Mouse (Mus musculus): ENCODE results near the gene Cdkal1.

Gene Cdkal1

DNA sequence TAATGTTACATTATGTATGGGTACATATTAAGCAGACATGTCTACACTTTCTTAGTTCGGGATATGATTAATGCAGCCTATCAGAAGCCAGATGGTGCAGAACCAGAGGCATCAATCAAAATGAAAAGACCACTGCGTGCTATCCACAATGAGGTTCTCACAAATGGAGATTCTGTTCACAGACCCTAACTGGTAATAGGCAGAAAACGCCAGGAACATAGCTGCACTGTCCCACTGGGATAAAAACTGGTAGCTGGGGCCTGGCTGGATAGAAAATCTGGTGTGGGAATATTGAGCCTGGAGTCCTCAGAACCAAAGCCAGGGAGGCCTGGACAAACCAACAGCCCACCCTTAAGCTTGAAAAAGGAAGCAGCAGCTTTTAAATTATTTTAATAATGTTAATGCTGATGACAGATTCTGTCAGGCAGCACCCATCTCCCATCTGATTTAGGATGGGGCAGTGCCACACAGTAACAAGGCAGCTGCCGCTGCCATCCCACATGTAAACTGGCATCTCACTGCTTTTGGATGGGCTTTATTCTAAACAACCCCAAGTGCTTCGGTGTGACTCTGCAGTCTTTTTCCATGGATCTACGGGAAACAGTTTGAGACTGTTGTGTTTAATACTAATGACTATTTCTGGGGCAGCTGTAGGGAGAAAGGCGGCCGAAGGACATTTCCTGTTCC lies 438.9 kb downstream of the Cdkal1 start:
- in situ Hi-C loops (cut with MseI, MboI): no loop called here

DNA sequence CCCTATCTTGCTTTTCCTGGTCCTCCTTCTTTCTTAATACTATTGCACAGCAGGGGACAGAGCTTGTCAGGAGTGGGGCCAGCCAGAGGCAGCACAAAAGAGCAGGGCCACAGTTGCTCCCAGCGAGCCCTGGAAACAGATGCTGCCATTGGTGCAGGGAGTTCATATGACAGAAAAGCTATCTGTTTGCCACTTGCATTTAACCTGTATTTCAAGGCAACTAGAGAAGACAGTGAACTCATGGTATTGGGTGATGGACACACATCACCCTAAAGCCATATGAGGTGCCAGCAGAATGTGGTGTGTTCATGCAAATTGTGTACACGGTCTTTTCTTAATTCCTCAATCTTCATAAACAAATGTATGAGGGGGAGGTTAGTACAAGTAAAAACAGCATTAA lies 439.5 kb downstream of the Cdkal1 start:
- in situ Hi-C loops (cut with MseI, MboI): no loop called here

DNA sequence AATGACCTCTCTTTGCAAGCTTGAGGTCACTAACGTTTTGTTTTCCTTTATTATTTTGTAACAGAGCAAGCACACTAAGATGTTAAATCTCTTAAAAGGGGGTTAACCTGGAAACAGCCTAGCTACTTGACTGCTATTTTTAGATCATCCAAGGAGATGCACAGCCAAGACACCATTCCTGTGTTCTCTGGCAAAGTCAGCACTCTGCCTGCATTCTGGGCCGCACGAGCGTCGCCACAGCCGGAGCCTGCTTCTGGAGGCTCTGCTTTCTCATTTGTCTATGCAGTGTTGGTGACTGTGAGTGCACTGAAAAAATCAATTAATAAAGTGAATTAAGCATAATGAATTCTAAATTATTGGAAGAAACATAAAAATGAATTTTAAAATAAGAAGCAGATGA lies 440.6 kb downstream of the Cdkal1 start:
- in situ Hi-C loops (cut with MseI, MboI): no loop called here

DNA sequence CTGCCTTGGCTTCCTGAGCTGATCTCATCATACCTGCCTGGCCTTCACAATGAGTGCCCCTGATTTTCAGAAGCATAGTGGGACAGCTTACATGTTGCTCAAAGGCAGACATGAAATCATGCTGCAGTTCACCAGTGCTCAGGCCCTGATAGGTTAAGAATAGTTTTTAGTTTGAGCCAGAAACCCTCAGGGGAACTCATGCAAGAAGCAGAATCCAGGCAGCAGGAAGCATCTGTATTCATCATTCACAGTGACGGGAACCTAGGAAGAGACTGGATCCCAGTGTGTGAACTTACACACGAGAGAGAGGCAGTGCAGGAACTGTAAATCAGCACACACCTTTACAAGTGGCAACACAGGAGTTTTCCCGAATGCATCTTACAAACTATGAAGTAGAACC lies 441.0 kb downstream of the Cdkal1 start:
- in situ Hi-C loops (cut with MseI, MboI): no loop called here

GRCm38 (mm10) chr13:29411176-29411575 lies 444.3 kb downstream of the Cdkal1 start:
- in situ Hi-C loops (cut with MseI, MboI): no loop called here

DNA sequence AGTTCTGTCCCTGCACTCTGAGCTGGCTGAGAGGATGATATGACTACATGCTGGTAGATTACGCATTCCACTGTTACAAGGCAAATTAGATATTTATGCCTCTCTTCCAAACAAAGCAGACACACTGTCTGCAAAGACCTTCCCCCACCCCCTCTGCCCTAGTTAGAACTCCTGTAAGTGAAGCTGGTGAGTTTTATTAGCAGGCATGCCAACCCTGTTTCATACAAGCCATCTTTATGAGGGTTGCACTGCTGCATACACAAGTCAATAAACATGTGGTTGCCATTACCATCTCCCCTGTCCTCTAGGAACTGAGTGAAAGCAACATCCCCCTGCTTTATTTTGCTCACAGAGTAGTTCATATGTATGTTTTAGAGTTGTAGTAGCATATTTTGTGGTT lies 447.9 kb downstream of the Cdkal1 start:
- in situ Hi-C loops (cut with MseI, MboI): no loop called here

DNA sequence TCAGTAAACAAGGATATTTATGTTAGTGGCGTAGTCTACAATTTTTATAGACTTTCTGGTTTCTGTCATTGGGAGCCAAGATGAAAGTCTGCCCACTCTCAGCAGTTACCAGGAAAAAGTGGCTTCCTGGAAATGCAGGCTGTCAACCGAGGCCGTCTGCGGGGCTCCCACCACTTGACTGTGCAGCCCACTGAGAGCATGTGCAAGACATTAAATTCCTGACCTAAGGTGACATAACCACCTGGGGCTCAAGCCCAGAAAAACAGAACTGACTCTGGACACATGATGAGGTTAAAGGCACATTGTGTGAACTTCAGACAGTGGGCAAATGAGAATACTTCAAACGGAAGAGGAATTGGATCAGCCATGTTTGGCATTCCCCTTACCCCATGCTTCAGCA lies 450.2 kb downstream of the Cdkal1 start:
- in situ Hi-C loops (cut with MseI, MboI): no loop called here

DNA sequence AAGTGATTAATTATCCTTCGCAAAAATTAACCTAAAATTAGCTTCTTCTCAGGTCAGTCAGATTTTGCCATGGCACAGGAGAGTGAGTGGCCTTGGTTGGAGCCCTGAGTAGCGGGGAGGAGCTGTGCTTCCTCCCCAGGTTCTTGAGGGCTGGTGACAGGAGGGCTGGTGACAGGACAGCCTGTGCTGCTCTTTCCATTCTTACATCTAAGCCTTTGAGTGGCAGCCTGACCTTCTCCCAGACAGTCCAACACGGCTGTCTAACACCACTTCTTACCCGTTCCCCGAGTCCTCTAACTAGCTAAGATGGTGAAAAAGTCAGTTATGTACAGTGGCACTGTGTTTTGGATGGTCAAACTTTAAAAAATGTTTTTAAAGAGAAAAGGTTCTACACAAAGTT lies 452.3 kb downstream of the Cdkal1 start:
- in situ Hi-C loops (cut with MseI, MboI): no loop called here

DNA sequence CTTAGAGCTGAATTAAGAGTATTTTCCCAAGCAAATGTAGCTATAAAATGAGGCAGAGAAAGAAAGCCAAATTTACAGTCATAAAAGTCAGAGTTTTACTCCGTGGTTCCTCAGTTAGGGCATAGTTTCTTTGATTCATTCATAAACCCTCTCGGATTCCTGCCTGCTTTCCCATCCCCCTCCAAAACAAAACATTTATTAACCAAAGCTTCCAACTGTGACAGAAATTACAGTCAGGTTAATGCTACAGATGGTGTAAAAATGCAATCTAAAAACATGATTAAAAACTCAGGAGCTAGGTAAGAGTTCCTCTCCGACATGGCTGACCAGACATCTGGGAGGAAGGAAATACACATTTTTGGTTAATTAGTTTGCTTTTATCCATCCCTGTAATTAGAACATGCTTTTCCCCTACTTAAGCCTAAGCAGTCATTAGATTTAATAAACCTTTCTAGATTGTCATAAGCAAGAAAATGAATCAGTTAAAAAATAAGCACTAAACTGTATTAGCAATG lies 452.9 kb downstream of the Cdkal1 start:
- in situ Hi-C loops (cut with MseI, MboI): no loop called here

DNA sequence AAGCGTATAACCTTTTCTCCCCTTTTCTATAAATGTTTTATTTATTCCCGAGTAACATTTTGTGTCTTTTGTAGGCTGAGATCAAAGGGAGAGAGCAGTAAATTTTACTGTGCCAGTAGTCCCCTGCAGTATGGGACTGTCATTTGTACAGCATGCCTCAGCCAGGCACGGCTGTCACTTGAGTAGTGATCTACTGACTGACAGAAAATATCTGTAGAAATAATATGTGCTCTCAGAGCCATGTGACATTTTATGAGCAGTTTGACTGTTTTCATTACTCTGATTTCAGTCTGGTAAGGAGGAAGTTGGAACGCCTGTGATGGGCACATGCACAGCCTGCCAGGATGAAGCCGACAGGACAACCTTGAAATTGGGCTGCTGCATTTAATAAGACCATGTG lies 455.6 kb downstream of the Cdkal1 start:
- in situ Hi-C loops (cut with MseI, MboI): no loop called here

DNA sequence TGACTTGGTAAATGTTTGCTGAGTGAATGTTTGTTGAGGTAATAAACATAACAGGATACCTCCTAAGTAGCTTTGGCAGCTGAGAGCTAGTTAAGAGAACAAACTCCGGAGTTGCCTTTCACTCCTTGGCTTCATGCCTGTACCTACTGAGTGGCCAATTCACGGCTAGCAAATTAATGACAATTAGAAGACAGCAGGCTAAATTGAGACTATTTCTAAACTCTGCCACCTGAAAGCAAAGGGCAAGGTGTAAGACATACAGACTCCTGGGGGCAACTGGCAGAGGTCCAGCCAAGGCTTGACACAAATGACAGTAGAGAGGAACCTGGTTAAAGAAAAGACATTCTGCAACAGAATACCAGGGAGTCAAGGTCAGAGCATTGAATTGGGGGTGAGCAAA lies 457.0 kb downstream of the Cdkal1 start:
- in situ Hi-C loops (cut with MseI, MboI): no loop called here

GRCm38 (mm10) chr13:29395694-29396093 lies 459.8 kb downstream of the Cdkal1 start:
- in situ Hi-C loops (cut with MseI, MboI): no loop called here

DNA sequence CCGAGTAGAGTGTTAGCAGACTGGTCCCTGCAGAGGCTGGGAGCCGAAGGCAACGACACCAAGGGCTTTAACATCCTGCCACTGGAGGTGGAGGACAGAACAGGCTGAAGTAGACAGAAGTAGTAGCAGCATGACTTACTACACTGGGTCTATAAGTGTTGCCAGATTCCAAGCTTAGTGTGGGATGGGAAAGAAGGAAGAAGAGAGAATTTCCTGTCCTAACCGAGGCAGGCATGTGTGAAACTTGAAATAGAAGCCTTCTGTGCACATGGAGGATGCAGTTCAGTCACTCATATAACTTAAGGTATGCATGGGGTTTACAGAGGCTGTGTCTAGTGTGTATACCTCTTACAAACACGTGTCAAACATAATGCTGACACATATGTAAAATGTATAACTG lies 465.4 kb downstream of the Cdkal1 start:
- in situ Hi-C loops (cut with MseI, MboI): no loop called here

DNA sequence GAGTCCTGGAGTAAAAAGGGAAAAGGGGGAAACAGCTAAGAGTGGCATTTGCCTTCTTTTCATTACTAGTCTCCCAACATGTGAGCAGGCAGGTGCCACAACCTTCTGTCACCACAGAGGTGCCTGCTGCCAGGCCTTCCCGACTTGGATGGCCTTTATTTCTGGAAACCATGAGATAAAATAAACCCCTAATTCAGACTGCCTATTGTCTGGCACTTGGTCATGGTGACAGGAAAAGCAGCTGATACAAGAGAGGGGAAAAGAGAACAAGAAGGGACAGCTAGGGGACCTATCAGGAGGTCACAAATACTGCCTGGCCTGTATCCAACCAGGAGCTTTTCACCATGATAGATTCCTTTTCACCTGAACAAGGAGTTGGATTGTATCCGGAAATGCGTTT lies 466.6 kb downstream of the Cdkal1 start:
- in situ Hi-C loops (cut with MseI, MboI): no loop called here

GRCm38 (mm10) chr13:29377572-29377971 lies 477.9 kb downstream of the Cdkal1 start:
- in situ Hi-C loops (cut with MseI, MboI): no loop called here

DNA sequence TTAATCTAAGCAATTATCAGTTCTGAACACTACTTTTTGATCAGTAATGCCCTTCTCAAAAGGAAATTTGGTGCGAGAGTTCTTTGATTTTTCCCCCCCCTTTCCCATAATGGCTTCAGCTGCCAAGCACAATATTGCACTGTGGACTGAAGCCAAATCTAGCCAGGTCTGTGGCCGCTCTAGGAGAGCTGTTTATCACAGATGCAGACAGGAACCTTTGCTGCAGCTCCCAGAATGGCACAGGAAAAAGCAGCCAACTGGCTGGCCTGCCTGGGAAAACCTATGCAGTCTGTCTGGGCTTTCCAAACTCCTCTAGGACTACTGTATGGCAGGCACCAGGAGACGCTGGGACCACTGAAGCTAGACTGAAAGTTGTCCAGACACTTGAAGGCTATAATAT lies 483.6 kb downstream of the Cdkal1 start:
- in situ Hi-C loops (cut with MseI, MboI): no loop called here

GRCm38 (mm10) chr13:29371466-29371771 lies 484.1 kb downstream of the Cdkal1 start:
- in situ Hi-C loops (cut with MseI, MboI): no loop called here

GRCm38 (mm10) chr13:29370731-29371465 lies 484.6 kb downstream of the Cdkal1 start:
- in situ Hi-C loops (cut with MseI, MboI): no loop called here

DNA sequence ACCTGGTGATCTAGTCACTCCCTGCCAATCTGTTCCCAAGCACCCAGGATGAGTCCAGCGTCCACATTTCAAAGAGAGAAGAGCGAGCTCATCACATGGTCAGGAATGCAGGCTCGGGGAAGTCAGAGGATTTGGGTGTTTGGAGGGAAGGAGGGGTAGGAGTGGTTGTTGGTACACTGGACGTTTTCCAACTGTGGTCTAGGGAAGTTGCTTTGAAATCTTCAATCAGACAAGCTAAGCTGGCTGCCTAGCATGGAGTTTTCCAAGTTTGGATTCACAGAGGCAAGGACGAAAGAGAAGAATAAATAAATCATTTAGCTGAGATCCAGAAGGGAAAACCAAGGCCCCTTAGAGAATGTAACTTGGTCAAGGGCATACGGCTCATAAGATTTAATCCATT lies 486.7 kb downstream of the Cdkal1 start:
- in situ Hi-C loops (cut with MseI, MboI): no loop called here

- in situ Hi-C loops (cut with MseI, MboI): no loop called here
Measured at GRCm38 (mm10) chr13:29364901-29365625, 490.4 kb downstream of the Cdkal1 start.

DNA sequence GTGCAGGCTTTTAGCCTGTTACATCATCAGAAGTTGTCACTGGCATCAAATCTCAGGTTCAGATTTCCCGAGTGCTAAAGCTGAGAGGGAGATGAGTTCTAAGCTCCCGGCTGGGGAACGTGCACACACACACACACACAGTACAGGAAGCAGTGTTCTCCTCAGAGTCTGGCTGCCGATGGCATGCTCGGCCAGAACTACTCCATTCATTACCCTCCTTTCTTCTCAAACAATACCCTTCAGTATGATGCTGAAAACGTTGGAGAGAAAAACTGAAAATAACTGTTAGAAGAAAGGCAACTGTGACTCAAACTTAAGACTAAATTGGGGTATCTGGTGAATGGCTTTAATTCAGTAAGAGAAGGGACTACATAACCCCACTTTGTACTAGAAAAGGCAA lies 491.5 kb downstream of the Cdkal1 start:
- in situ Hi-C loops (cut with MseI, MboI): no loop called here

DNA sequence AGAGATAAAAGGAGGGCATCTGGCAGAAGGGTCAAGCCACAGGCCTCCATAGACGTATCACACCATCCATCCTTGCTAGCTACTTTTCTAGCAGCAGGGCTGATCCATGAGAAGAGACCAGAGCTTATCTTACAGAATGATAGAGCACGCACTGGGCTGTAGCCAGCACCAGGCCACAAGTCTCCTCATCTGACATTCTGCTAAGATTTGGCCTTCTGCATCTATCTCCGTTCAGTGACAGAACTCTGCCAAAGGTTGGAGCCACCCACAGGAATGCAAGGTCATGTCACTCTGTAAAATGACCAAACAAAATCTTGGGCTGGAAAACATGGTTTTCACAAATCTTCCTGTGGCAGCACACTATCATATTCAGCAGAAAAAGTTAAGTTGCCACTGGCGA lies 493.6 kb downstream of the Cdkal1 start:
- in situ Hi-C loops (cut with MseI, MboI): no loop called here

DNA sequence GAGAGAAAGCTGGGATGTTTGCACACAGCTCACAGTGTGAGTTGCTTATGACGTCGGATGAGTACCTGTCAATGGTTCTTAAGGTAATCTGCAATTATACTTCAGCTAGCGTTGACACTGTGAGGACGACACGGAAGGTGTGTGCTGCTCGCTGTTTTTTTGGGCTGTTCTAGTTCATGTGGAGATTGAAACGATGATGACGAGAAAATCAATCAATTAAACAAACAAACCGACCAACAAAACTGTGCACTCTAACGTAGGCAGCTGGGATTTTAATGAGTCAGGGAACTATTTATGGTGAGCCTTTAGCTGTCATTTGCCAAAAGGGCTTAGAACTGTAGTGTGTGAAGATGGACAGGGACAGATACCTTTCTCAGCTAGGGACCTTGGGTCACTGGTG lies 494.6 kb downstream of the Cdkal1 start:
- in situ Hi-C loops (cut with MseI, MboI): no loop called here

Measured in mouse trophoblast stem cell (cell line).